Mouse (Mus musculus) ES-Bruce4 (cell line): Measurements from ENCODE around the gene Icam1.

ENCODE experiments used
- CTCF ChIP-seq: IDR thresholded peaks from one replicate; pipeline ENCODE4 v1.8.1; 2011; ENCODE audit warnings: low read depth, low read length
- EP300 ChIP-seq: IDR thresholded peaks from 2 replicates; pipeline ENCODE4 v1.6.1; 2011; ENCODE audit warnings: low read depth, low read length; ENCODE audit not compliant: insufficient read depth
- POLR2A ChIP-seq: IDR thresholded peaks from one replicate; pipeline ENCODE4 v1.8.1; 2011; ENCODE audit warnings: low read length; ENCODE audit not compliant: insufficient read depth

GRCm38 (mm10) chr9:21036666-21037065 is 20.9 kb downstream of the Icam1 start:
- TF ChIP-seq CTCF (no peak), POLR2A (no peak), EP300 (no peak)
